Mouse (Mus musculus) erythroid progenitor cell, adult 5-6 weeks (primary cell): ENCODE data around the gene Dedd2. TPM values are rescaled to one million over a fixed set of nuclear protein-coding genes. Genes with fewer than 3 reads are reported as not detected.

Experiments
- ATAC-seq: replicated peaks from 2 replicates; pipeline ENCODE4 v1.8.0; 2016; ENCODE audit warnings: moderate number of reproducible peaks, mild to moderate bottlenecking, moderate TSS enrichment, inconsistent platforms; ENCODE audit not compliant: poor library complexity, low FRiP score, severe bottlenecking
- total RNA-seq, 2 experiments: library from RNA; stranded (forward) in 1 of 2; stranded (reverse) in 1 of 2; fragments of 150-400 nt in 1 of 2; fragments of 186-747, 209-891 nt in 1 of 2; gene quantifications; 2 replicates each; pipeline versions ENCODE4 v1.2.3 to v1.2.4; 2015 to 2017; ENCODE audit warnings: low replicate concordance in 2 of 2

Dedd2 gene
- total RNA-seq, 2 experiments from 2014 or later, result 31.4 to 89.0 TPM

DNA sequence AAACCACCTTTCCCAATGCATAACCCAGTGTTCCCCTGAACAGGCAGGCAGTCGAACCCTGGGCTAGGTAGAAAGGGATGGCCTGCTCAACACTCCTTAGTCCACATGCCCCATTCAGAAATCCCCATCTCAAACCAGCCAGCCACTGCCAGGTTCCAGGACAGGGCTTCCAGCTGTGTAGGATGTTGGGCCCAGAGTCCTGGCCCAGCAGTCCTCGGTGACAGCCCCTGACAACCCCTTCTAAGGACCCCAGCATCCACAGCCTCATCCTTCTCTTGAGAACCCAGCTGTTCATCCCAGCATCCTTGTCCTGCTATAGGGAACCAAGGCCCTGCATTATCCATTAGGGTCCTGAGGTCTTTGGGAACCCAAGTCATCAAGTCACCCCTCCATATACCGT, 27.1 kb upstream of the Dedd2 start:
- ATAC-seq, result no peak

- no peak for ATAC-seq
These were observed 26.3 kb upstream of the Dedd2 start for GRCm38 (mm10) chr7:25246759-25247137.

- no peak for ATAC-seq
These were observed 25.8 kb upstream of the Dedd2 start for GRCm38 (mm10) chr7:25246079-25246758.

DNA sequence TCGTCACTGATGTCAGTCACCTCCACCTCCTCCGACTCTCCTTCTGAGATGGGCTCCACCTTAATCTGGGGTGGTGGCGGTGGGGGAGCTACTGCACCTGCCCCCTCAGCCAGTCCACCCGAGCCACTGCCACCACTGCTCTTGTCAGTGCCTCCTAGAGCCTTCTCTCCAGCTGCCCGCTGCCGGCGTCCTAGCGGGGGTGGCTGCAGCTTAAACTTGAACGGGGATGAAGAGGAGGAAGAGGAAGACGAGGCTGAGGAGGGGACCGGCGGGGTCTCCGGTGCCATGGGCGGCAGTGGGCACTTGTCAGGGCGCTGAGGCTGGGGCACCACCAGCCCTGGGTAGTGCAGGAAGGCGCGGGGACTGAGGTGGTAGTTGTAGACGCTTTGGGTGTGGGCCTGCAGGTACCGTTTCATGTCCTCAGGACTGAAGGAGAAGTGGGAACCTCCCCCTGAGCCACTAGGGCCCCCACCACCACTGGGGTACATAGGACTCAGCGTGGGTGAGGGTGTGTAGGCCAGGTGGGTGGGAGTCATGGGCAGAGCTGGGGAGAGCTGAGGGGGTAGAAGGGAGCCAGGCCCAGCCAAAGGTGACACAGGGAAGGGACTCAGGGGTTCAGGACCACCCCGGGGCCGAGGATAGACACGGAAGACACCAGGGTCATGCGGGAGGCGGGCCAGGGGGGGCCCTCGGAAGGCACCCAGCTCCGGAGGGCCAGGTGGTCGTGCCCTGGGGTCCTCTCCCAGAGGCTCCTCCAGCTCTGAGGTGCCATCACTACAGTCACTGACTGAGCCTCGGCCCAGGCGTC, 24.4 kb upstream of the Dedd2 start:
- ATAC-seq, result no peak

DNA sequence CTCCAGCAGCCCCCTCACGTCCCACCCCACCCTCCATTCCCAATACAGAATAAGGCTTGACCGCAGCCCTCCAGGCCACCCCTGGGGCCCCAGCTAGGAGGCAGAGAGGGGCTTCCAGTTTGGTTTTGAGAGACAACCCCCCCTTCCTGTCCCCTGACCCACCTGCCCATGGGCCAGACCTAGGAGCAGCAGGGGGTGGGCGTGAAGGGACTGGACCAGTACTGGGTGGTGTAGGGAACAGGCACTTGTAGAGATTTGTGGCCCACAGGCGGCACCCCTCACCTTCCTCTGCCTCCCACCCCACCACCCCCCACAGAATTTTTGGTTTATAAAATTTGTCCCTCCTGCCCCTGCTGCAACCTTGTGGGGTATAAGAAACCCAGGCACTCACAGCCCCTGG, 22.9 kb upstream of the Dedd2 start:
- no peak for ATAC-seq

DNA sequence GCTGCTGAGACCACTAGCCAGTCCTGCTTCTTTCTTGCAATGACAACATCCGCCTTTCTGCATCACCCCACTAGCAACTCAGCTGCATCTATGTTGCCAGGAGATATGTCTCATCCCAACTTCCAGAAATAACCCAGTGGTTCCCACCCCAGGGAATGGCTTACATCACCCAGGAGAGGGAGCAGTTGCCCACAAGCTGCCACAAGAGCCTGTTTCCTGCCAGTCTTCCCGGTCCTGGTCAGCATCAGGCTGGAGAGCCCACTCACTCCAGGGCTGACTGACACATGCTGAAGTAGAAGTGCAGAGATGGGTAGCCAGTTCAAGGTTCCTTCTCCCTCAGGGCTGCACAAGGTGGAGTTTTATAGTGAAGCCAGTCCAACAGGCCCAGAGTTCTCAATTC, 20.6 kb upstream of the Dedd2 start:
- ATAC-seq, result no peak

- no peak for ATAC-seq
These were observed 20.2 kb upstream of the Dedd2 start for GRCm38 (mm10) chr7:25240631-25241030.

- ATAC-seq, result peak; percentile 72
These were observed 18.6 kb upstream of the Dedd2 start for GRCm38 (mm10) chr7:25238829-25239623.

DNA sequence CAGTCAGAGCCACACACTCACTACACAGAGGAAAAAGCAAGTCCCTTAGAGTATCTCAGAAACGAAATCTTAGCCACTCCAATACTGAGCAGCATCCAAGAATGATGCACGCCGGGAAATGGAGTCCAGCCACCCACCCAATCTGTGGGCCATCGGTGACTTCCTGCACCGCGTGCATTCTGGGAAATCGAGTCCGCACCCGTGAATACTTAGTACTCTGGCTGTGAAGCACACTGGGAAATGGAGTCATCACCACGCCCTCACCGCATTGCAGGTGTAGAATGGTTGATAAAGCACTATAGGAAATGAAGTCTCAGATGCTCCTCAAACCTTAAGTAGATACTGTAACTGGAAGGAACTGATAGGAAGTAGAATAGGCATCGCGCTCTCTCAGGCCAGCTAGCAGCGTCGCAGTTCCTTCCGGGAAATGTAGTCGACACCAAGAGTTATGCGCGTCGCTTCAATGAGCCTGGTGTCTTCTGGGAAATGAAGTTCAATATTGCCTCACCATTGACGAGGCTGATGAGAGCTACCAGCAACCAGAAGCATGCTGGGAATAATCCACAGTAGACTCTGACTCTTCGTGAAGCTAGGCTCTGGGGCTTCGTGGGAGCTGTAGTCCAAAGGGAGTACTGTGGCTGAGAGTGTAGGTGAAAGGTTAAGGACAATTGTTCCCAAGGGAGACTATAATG, 17.7 kb upstream of the Dedd2 start:
- peak; percentile 82 for ATAC-seq

DNA sequence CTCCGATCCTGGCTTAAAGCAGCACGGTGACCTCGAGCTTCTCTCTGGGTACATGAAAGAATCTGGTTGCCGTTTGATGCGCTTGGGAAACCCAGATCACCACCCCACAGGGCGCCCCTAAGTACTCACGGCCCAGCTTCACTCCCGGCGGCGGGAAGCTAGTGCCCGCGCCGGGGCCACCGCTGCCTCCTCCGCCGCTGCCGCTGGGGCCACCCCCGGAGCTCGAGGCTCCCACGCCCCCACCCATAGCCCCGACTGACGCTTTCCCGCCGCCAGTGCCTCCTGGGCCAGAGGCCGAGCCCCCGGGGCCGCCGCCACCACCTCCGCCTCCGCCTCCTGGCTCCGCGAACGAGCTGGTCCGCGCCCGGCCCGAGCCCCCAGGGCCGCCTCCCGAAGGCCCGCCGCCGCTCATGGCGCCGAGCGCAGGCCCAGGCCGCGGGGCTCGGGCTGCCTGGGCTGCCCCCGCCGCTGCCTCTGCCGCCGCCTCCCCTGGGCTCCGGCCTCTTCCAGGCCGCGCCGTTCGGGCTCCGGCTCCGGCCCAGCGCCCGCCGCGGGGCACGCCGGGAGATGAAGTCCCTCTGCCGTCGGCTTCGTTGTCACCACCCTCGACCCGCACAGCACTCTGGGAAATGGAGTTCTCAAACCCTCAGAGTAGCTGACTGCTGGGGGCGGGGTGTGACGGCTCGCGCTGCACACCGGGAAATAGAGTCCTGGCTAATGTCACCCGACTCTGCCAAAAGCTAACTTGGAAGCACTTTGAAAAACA, 17.0 kb upstream of the Dedd2 start, which contains the start of gene Gsk3a:
Gsk3a (minus strand) TSS at position 603 of the 766 bp plus-strand sequence.
- ATAC-seq, result peak; percentile 73

DNA sequence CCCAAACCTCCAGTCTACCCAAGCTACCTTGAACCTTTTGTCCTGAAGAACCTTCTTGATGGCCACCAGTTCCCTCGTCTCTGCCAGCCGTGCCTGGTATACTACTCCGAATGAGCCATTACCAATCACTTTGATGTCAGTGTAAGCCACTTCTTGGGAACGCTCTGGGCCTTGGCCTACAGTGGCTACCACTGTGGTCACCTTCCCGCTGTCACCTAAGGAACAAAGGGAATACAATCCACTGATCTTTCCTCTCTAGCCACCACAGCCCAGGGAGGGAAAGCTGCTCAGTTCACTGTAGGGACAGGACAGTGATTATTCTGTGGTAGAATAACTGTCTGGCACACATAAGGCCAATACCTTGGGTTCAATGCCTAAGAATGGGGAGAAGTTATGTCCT, 15.1 kb upstream of the Dedd2 start:
- no peak for ATAC-seq

DNA sequence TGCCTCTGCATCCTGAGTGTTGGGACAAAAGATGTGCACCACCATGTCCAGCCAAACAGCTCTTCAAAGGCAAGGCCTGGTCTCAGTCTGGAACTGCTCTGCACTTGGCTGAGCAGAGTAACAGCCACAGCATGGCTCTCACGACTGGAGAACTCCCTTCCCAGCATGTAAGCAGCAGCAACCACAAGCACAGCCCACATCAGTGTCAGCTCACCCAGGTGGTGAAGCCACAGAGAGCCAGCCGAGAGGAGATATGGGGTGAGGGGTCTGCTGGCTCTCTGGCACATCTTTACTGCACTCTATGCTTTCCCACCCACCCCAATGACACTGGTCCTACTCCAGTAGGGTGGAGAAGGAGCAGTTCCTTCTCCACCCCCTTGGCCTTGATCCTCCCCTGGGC, 12.6 kb upstream of the Dedd2 start:
- no peak for ATAC-seq

DNA sequence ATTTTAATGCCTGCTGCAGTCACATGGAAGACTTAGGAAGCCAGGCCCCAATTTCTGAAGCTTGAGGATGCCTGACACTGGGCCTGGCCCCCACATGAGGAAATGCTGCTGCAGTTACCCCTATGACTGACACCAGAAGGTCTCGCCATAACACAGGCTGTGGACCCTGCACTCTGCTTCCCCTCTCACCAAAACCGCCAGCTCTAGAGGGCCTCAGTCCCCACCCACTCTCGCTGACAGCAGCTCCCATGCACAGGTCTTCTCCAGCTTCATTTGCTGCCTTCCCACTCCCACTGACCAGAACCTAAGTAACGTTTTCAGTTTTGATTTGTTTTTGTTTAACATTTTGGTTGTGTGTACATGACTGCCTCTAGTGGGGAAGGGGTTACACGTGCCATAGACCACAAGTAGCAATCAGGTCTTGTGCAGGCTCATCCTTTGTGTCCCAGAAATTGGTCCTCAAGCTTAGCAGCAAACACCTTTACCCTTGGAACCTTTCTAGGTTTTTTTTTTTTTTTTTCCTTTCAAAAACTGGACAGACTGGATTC, 11.8 kb upstream of the Dedd2 start:
- no peak for ATAC-seq

DNA sequence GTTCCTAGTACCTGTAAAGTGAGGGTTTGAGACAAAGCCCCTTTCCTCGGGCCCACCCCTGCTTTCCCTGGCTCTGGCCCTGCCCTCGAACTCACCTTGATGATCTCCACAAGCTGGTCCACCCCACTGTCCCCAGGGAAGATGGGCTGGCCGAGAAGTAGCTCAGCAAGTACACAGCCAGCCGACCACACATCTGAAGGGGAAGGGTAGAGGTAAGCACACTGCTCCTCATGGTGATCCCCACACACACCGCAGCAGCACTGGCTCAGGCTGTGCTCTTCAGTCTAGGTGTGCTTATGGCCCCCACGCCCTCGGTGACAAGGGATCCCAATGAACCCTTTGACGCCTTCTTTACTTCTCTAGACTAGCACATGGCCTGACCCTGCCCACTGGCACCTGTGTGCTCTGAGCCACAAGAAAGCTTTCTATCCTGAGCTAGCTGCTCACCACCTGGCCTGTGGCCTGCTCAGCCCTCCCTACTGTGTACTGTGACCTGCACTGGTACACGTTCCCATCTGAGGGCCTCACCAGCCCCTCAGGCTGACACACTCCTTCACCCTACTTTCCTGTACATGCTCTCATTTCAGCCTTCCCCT, 10.4 kb upstream of the Dedd2 start:
- ATAC-seq, result no peak

GRCm38 (mm10) chr7:25227523-25228300, 7.3 kb upstream of the Dedd2 start:
- no peak for ATAC-seq

DNA sequence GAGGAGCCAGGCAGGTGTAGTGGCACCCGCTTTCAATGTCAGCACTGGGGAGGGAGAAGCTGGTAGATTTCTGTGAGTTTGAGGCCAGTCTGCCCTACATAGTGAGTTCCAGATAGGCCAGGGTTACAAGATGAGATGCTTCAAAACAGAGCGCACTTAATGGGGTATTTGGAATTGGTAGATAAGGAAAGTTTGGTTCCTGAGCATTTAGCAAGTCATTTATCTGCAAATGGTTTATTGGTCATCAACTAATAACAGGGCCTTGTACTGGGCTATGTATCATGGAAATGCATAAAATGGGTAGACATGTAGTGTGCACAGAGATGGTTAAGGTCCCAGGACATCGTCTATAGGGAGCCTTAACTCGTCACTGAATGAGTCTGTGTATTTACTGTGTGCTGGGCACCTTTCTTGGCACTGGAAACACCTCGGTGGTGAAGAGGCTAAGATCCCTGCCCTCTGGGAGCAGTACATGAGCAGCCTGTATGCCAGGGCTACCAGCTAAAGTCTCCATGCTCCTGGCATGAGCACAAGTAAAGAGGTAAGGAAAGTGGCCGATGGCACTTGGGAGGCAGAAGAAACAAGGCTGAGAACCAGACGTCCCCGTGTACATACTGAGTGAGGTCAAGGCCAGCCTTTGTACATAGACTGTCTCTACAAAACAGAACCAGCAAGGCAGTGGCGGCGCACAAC, 2.0 kb upstream of the Dedd2 start:
- ATAC-seq, result 0 out of 2 replicates have a peak, but pooled peaks have one; percentile 6
